Mouse (Mus musculus) kidney, postnatal 0 days (tissue): ENCODE results near the gene Atp11a. TPM values are rescaled to one million over a fixed set of nuclear protein-coding genes. Genes with fewer than 3 reads are reported as not detected.

Source experiments
- ATAC-seq: fragments of 200-750 bp; cut with Nextera tagmentation; replicated peaks from 2 replicates; pipeline ENCODE4 v1.8.0; 2017; ENCODE audit warnings: low read depth, moderate number of reproducible peaks, moderate TSS enrichment, moderate library complexity; ENCODE audit not compliant: low FRiP score
- DNase-seq: peaks from one replicate; pipeline ENCODE4 v3.0.0-alpha.2; 2016; ENCODE audit warnings: low spot score
- H3K27ac ChIP-seq: fragments of 300-500 bp; sonication (generic); 2 replicates; pipeline ENCODE4 v1.5.1; 2014; ENCODE audit warnings: mild to moderate bottlenecking
- H3K27me3 ChIP-seq: fragments of 300-500 bp; sonication (generic); 2 replicates; pipeline ENCODE4 v1.6.1; 2014; ENCODE audit warnings: low read length, mixed read lengths; ENCODE audit not compliant: insufficient read depth
- H3K36me3 ChIP-seq: fragments of 300-500 bp; sonication (generic); 2 replicates; pipeline ENCODE4 v1.6.1; 2014; ENCODE audit warnings: low read length, mixed read lengths; ENCODE audit not compliant: insufficient read depth
- H3K4me1 ChIP-seq: fragments of 300-500 bp; sonication (generic); replicated peaks from 2 replicates; pipeline ENCODE4 v1.6.1; 2014; ENCODE audit warnings: antibody characterized with exemption, low read length, mixed read lengths; ENCODE audit not compliant: insufficient read depth
- H3K4me2 ChIP-seq: fragments of 300-500 bp; sonication (generic); 2 replicates; pipeline ENCODE4 v1.6.1; 2014; ENCODE audit warnings: mild to moderate bottlenecking, low read length, moderate library complexity, mixed read lengths
- H3K4me3 ChIP-seq: fragments of 300-500 bp; sonication (generic); replicated peaks from 2 replicates; pipeline ENCODE4 v1.5.1; 2014; ENCODE audit warnings: low read depth, low read length
- H3K9ac ChIP-seq: fragments of 300-500 bp; sonication (generic); 2 replicates; pipeline ENCODE4 v1.6.1; 2014; ENCODE audit warnings: low read depth, low read length
- H3K9me3 ChIP-seq: fragments of 300-500 bp; sonication (generic); replicated peaks from 2 replicates; pipeline ENCODE4 v1.6.1; 2016; ENCODE audit warnings: low read length, inconsistent platforms, mixed read lengths
- CTCF ChIP-seq: IDR thresholded peaks from 2 replicates; pipeline ENCODE4 v1.5.1; 2016; ENCODE audit warnings: antibody characterized with exemption, low read depth, mild to moderate bottlenecking, moderate library complexity
- WGBS: fragments of 180-500 bp; shearing (Covaris S2); extraction: QIAGEN DNeasy Blood & Tissue Kit; methylation state at CpG from one replicate; pipeline ENCODE4 v1.1.7; 2014; 5-methylcytosine and 5-hydroxymethylcytosine counted together
- polyA plus RNA-seq: library from polyadenylated mRNA; unstranded; fragments of >200 nt; fragmentation: Nextera tagmentation; extraction: Ambion mirVana; gene quantifications from 2 replicates; pipeline ENCODE4 v1.2.1, GENCODE M21; 2015

Atp11a gene
- polyA plus RNA-seq = 24.0 and 24.5 TPM in 2 replicates

DNA sequence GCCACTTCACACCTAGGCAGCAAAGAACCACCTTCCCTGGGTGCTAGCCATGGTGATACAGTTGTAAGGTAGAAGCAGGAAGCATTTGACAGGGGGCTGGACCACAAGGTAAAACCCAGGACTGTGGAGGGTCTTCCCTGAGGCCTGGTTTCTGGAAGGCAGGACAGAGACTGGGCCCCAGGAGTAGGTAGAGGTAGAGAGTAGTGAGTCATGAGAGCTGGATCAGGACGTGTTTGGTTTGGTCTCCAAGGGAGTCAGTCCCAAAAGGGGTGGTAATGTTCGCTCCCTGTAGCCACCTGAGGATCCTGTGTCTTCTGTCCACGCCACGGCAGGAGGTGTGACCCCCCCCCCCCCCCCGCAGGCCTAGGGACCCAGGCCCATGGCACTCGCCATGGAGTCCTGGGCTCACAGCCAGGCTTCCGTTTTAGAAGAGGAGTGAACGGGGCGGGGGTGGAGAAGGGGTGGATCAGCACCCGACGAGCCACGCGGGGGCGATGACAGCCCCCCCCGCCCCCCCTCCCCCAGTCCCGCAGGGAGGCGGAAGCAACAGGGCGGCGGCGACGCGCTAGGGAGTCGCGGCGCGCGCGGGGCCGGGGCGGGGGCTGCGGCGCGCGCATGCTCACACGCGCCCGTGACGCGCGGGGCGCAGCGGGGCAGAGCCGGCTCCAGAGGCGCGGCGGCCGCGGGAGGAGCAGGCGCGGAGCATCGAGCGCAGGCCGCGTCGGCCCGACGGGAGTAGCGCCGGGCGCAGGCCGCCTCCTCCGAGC is at the start of gene Atp11a:
Atp11a (plus strand) TSS at position 624 of the 767 bp plus-strand sequence.
- no peaks in the 10 kb centered on the region for H3K27me3 ChIP-seq
- DNase-seq = peak; percentile 80

DNA sequence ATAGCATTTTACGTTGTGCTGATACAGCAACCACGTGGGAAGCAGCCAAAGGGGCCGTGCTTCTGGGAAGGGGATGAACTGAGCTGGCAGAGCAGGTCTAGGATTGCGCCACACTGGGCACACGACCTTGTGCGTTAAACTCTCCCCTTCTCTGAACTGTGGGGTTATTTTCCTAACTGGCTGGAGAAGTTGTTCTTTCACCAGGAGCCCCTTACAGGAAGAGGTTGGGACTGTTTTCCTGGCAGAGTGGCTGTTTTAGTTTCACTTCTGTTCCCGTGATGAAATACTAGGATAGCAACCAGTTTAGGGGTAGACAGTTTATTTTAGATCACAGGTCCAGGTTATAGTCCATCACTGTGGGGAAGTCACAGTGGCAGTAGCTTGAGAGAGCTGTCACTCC is 45.2 kb upstream of the Atp11a start:
- DNase-seq = no peak

More for the DNA sequence above, at the start of gene Atp11a:
- no peaks in the 10 kb centered on the region for H3K9me3 ChIP-seq
- TF ChIP-seq CTCF = no peak
- H3K36me3 ChIP-seq = no peaks in the 10 kb centered on the region
- H3K4me2 ChIP-seq = peak within 1 kb of the TSS; percentile 69
- peaks cover 20% of the 10 kb centered on the region; the same call in 1 of the 2 replicates for H3K4me1 ChIP-seq
- ATAC-seq = peak; percentile 80
- H3K4me3 ChIP-seq = peak within 1 kb of the TSS; percentile 52
- WGBS = under 1% methylated on average over 36 of the region's 62 CpGs
- H3K27ac ChIP-seq = peak within 1 kb of the TSS; percentile 82
- H3K9ac ChIP-seq = peak within 1 kb of the TSS; percentile 94

DNA sequence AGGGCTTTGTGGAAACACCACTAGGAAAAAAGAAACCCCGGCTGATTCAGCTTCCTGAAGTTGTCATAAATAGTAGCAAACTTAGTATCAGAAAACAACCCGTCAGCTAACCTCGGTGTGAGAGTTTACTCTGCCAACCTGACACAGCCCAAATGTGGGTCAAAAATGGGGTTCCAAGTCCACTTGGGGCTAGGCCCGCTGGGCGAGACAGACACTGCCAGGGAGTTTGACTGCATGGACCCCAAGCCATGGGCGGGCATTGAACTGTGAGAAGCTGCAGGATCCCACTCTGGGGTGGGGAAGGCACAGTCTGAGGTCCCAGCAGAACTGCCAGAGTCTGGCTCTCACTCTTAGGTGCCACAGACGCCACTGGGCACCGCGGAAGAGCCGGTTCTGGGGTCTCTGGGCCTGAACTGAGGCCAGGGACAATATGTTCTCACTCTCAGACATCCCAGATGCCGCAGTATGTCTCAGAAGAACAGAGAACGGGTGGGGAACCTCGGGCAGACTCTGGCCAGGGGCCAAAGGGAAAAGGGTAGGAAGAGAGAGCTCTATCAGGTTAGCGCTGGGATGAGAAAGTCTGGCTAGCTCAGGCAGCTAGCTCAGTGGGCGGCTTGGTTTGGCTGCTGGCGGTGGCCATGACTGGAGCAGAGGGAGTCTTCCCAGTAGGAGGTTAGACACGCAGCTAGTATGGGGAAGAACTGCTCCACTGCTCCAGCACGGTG is 40.8 kb upstream of the Atp11a start:
- Histone ChIP-seq H3K9ac (no peak overlapping the region), H3K36me3 (no peaks in the 10 kb centered on the region), H3K27ac (no peak overlapping the region), H3K27me3 (no peaks in the 10 kb centered on the region), H3K4me3 (no peak overlapping the region), H3K9me3 (no peaks in the 10 kb centered on the region), H3K4me2 (no peak overlapping the region), H3K4me1 (no peaks in the 10 kb centered on the region; the same call in 1 of the 2 replicates)
- ATAC-seq (no peak), DNase-seq (no peak)
- no peak for TF ChIP-seq CTCF
- 81% methylated on average over 18 of the region's 18 CpGs for WGBS

More for the DNA sequence above, 45.2 kb upstream of the Atp11a start:
- Histone ChIP-seq H3K36me3 (no peaks in the 10 kb centered on the region), H3K9me3 (no peaks in the 10 kb centered on the region), H3K9ac (no peak overlapping the region), H3K4me1 (no peaks in the 10 kb centered on the region), H3K27ac (no peak overlapping the region), H3K27me3 (no peaks in the 10 kb centered on the region), H3K4me3 (no peak overlapping the region), H3K4me2 (no peak overlapping the region)
- no peak for ATAC-seq
- TF ChIP-seq CTCF = no peak
- 73% methylated on average over 7 of the region's 7 CpGs for WGBS

DNA sequence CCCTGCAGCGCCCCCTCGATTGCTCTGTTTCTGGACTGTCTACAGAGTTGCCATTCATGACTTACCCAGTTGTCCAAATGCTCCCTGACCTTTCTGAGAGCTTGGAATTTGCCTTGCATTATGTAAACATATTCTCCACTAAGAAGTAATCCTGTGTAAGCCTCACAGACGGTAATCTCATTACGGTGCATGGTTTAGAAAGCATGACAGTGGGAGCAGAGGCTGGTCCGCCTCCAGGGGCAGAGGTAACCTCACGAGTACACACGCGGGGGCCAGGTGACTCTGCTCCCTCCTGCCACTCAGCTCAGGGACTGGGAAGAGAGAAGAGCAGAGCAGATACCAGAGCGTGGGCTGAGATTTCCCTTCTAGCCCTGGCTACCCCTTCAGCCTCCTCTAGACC is 37.7 kb upstream of the Atp11a start:
- TF ChIP-seq CTCF = no peak
- Histone ChIP-seq H3K27me3 (no peaks in the 10 kb centered on the region), H3K27ac (no peak overlapping the region), H3K9ac (no peak overlapping the region), H3K36me3 (no peaks in the 10 kb centered on the region), H3K4me1 (no peaks in the 10 kb centered on the region; the same call in 1 of the 2 replicates), H3K4me3 (no peak overlapping the region), H3K4me2 (no peak overlapping the region), H3K9me3 (no peaks in the 10 kb centered on the region)
- ATAC-seq (0 out of 2 replicates have a peak, but pooled peaks have one; percentile 52), DNase-seq (no peak)
- 70% methylated on average over 9 of the region's 9 CpGs for WGBS

DNA sequence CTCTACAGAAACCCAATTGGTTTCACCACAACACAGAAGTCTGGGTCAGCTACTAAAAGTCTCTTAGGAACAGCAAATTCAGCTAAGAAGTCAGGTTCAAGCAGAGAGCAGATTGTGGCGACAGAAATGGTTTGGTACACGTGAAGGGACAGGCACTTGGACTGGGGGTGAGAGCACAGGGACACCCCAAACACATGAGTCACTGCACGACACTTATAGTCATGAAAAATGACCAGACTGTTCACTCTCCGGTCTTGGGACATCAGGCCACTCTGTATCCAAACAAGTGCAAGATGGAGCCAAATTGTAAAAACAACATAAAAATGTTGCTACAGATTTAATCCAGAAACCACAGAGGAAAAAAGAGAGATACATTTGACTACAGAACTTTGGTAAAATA is 28.2 kb upstream of the Atp11a start:
- TF ChIP-seq CTCF = no peak
- Histone ChIP-seq H3K4me1 (no peaks in the 10 kb centered on the region), H3K9me3 (no peaks in the 10 kb centered on the region), H3K4me3 (no peak overlapping the region), H3K36me3 (no peaks in the 10 kb centered on the region), H3K4me2 (no peak overlapping the region), H3K27ac (no peak overlapping the region), H3K27me3 (no peaks in the 10 kb centered on the region), H3K9ac (no peak overlapping the region)
- DNase-seq = no peak
- WGBS = 54% methylated on average over 4 of the region's 4 CpGs
- ATAC-seq = no peak

DNA sequence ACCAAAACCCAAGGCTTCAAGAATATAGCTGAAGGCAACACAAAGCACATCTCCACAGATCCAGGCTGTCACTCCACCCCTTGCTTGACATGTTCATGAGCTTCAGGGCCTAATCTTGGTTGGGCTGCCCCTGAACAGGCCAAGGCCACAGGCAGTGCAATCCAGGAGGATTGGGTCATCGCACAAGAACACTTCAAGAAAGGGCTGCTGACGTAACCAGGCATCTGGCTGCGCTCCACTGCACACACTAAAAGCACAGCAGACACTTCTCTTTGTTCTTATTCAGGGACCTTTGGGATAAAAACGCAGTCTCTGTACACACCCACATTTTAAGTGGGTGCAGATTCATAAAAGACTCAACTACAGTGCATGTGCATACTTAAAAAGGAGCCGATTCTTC is 26.0 kb upstream of the Atp11a start:
- Histone ChIP-seq H3K9ac (no peak overlapping the region), H3K36me3 (no peaks in the 10 kb centered on the region), H3K9me3 (no peaks in the 10 kb centered on the region), H3K27ac (no peak overlapping the region), H3K4me3 (no peak overlapping the region), H3K4me2 (no peak overlapping the region), H3K27me3 (no peaks in the 10 kb centered on the region), H3K4me1 (no peaks in the 10 kb centered on the region)
- WGBS = 44% methylated on average over 5 of the region's 5 CpGs
- TF ChIP-seq CTCF = no peak
- peak; percentile 55 for DNase-seq
- peak; percentile 75; the same call in 1 of the 2 replicates for ATAC-seq
